Mouse (Mus musculus) testis, adult 2 months (tissue): ENCODE measurements around the gene Pde4d. TPM values are rescaled to one million over a fixed set of nuclear protein-coding genes. Genes with fewer than 3 reads are reported as not detected.

Experiments
- H3K27ac ChIP-seq: fragments of 200-500 bp; 2 replicates; pipeline ENCODE4 v1.5.1; 2012; ENCODE audit warnings: low read depth, low read length; ENCODE audit not compliant: control insufficient read depth, insufficient read depth
- H3K27me3 ChIP-seq: fragments of 200-500 bp; 2 replicates; pipeline ENCODE4 v1.6.1; 2012; ENCODE audit warnings: mild to moderate bottlenecking, low read length, moderate library complexity; ENCODE audit not compliant: control insufficient read depth, insufficient read depth
- H3K36me3 ChIP-seq: fragments of 200-500 bp; 2 replicates; pipeline ENCODE4 v1.6.1; 2012; ENCODE audit warnings: mild to moderate bottlenecking, low read length; ENCODE audit not compliant: control insufficient read depth, insufficient read depth
- H3K4me1 ChIP-seq: fragments of 200-500 bp; 2 replicates; pipeline ENCODE4 v1.6.1; 2012; ENCODE audit warnings: low read length; ENCODE audit not compliant: control insufficient read depth, insufficient read depth
- H3K4me3 ChIP-seq: fragments of 200-500 bp; 2 replicates; pipeline ENCODE4 v1.5.1; 2012; ENCODE audit warnings: low read depth, mild to moderate bottlenecking, low read length, moderate library complexity, mixed read lengths; ENCODE audit not compliant: control insufficient read depth
- CTCF ChIP-seq: fragments of 200-500 bp; IDR thresholded peaks from 2 replicates; pipeline ENCODE4 v1.5.1; 2012; ENCODE audit warnings: low read depth, mild to moderate bottlenecking, inconsistent platforms, low read length, moderate library complexity; ENCODE audit not compliant: control insufficient read depth, insufficient read depth, insufficient replicate concordance
- POLR2A ChIP-seq: fragments of 200-500 bp; IDR thresholded peaks from 2 replicates; pipeline ENCODE4 v1.6.1; 2012; ENCODE audit warnings: low read depth, mild to moderate bottlenecking, inconsistent platforms, low read length, moderate library complexity; ENCODE audit not compliant: control insufficient read depth
- polyA plus RNA-seq: library from polyadenylated mRNA; depleted of rRNA; stranded (reverse); fragments of >200 nt; gene quantifications from 2 replicates; pipeline ENCODE4 v1.2.3, GENCODE M21; 2012

Pde4d gene
- polyA plus RNA-seq, 1 experiment = 2.1 TPM

DNA sequence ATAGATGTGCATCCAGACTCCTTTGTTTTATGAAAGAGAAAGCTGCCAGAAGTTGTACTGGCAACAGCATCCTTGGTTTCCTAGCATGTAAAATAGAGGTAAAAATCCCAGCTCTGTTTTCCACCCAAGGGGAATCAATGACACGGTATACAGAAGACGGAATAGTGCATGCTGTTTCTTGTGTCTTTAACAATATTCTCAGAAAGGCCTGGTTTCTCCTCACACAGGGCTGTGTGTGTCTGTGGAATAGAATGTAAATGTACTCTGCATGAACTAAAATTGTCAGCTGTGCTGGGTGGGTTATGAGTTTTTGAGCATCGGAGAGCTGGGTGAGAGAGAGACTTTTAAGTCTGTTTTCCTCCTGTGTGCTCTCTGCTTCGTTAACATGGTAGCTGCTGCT lies 74.8 kb downstream of the Pde4d start:
- H3K27me3 ChIP-seq = no peaks in the 10 kb centered on the region
- no peak overlapping the region; the same call in 1 of the 2 replicates for H3K27ac ChIP-seq
- no peaks in the 10 kb centered on the region for H3K36me3 ChIP-seq
- no peak overlapping the region for H3K4me3 ChIP-seq
- no peaks in the 10 kb centered on the region for H3K4me1 ChIP-seq
- TF ChIP-seq POLR2A (no peak), CTCF (no peak)

DNA sequence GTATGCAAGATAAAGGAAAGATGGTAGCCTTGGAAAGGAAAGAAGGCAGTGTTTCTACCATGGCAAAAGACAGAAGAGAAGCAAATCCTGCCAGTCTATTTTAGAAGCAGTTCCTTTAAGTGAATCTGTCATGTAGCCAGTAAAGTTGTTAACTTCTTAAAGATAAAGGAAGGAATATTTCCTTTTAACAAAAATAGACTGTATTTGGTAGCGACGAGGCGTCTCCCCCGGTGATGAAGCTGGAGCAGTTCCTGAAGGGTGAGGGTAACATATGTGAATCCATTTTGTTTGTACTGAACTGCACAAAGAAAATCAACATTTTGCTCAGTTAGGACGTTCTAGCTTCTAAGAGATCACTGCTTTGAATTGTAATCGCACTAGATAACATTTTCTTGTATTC lies 75.2 kb downstream of the Pde4d start:
- TF ChIP-seq CTCF (no peak), POLR2A (no peak)
- Histone ChIP-seq H3K27me3 (no peaks in the 10 kb centered on the region), H3K27ac (no peak overlapping the region), H3K4me3 (no peak overlapping the region), H3K36me3 (no peaks in the 10 kb centered on the region), H3K4me1 (no peaks in the 10 kb centered on the region)

DNA sequence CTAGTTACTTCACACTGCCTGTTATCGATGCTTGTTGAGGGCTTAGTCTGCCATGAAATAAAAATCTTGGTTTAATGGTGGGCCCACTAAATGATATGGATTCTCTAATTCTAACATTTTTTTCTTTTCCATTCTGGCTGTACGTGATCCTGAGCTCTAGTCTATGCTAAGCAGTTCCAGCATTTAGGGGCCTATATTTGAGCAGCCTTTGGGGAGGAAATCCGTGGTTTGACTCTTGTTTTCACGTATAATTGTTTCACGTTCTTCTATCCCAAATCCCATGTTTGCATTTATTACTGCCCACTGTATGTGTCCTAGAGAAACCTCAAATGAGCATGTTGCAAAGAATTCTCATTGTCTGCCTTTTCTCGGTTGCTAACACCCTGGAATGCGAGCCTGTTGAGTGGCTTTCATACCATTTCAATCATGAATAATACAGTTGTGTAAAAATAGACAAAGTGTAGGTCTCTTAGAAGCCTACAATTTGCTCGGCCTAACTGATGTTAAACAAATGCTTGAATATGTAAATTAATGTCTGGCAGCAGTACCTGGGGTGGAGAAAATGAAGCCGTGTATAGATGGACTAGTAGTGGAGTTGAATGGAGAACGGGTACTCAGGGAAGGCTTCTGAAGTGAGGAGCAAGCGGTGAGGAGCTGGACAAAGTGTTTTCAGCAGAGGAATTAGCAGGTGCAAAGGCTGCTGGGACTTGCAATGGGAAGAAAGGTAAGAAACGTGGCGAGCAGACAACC lies 76.7 kb downstream of the Pde4d start:
- no peak overlapping the region for H3K27ac ChIP-seq
- H3K4me1 ChIP-seq = no peaks in the 10 kb centered on the region
- no peaks in the 10 kb centered on the region for H3K27me3 ChIP-seq
- H3K36me3 ChIP-seq = no peaks in the 10 kb centered on the region
- H3K4me3 ChIP-seq = no peak overlapping the region
- TF ChIP-seq CTCF (no peak), POLR2A (no peak)

DNA sequence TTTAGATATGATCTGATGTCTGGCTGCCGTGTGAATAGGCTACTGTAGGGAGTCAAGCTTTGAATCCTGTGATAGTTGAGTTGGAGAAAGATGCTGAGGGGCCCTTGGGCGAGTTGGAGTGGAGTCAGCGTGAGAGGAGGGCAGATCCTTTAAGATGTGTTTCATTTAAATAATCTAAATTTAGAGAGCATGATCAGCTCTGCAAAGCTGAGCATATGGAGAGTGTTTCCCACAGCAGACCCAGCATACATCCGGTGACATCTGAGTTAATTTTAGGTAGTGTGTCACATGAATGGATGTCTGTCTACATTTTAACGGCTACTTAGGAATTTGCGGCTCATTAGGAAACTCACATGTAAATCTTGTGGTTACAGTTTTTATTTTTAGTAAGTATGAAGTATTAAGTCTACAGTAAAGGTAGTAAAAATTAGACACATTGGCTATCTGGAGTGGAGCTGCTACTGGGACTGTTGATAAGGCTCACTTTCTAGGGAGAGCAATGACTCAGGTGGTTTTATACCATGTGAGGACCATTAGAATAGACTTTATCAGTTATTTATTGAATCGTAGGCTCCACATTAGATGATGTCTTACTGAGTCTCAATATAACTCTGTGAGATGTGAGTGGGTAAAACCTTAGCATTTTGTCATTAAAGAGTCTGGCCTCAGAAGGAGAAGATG lies 77.5 kb downstream of the Pde4d start:
- no peak overlapping the region for H3K27ac ChIP-seq

DNA sequence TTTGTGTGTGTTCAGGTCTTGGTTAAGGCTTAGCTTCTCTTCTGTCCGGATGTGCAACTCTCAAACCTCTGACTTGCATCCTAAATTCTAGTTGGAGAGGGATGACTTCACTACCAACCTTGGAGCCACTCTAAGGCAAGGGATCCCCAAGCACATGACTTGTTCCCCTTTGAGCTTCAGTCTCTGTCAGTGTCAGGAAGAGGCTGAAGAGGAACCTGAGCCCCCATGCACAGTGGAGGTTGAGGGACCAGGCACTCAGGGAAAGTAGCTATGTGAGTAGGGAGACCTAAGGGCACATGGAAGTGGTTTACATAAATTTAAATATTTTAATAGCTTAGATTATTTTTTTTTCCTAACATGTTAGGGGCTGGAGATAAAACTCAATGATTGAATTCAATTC lies 78.6 kb downstream of the Pde4d start:
- no peaks in the 10 kb centered on the region for H3K4me1 ChIP-seq
- H3K27ac ChIP-seq = no peak overlapping the region
- TF ChIP-seq POLR2A (no peak), CTCF (no peak)
- no peak overlapping the region for H3K4me3 ChIP-seq
- H3K27me3 ChIP-seq = no peaks in the 10 kb centered on the region
- no peaks in the 10 kb centered on the region for H3K36me3 ChIP-seq

More for the DNA sequence above, 77.5 kb downstream of the Pde4d start:
- TF ChIP-seq POLR2A (no peak), CTCF (no peak)
- no peaks in the 10 kb centered on the region for H3K27me3 ChIP-seq
- H3K4me3 ChIP-seq = no peak overlapping the region
- H3K4me1 ChIP-seq = no peaks in the 10 kb centered on the region
- no peaks in the 10 kb centered on the region for H3K36me3 ChIP-seq

DNA sequence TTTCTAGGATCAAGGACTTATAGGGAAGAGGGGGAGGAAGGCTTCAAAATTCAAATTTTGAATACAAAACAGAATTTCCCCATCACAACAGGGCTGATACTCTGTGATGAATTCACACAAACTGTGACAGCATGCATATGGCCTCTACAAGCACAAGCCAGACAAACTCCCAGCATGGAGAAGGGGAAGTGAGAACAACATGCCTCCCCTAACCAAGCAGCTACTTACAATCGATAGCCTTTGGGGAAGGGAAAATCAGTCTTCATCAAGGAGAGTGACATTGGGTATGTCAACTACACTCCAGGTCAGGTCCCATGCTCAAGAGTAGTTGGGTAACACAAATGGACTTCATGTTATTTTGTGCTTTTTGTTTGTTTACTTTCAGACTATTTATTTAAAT lies 83.1 kb downstream of the Pde4d start:
- H3K4me1 ChIP-seq = no peaks in the 10 kb centered on the region
- no peak overlapping the region for H3K4me3 ChIP-seq
- no peaks in the 10 kb centered on the region for H3K36me3 ChIP-seq
- H3K27ac ChIP-seq = no peak overlapping the region
- no peak for TF ChIP-seq POLR2A
- TF ChIP-seq CTCF = no peak
- no peaks in the 10 kb centered on the region for H3K27me3 ChIP-seq

DNA sequence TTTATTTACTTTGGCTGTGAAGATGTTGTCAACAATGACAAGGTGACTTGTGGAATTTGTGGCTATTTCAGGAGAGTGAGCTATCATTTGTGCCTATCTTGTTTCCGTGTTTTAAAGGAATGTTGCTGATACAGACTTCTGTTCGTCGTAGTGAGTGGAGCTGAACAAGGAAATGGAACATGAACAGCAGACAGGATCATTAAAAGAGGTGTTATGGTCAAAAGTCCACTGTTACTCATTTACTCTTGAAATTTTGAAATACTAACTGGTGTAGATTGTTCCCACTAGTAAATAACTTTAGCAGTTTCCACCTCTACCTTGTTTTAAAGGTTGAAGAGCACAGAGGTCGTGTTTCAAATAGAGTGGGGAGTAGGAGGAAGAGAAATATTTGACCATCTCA lies 86.7 kb downstream of the Pde4d start:
- no peak overlapping the region for H3K4me3 ChIP-seq
- H3K4me1 ChIP-seq = no peaks in the 10 kb centered on the region
- no peak for TF ChIP-seq POLR2A
- no peak for TF ChIP-seq CTCF
- no peaks in the 10 kb centered on the region for H3K36me3 ChIP-seq
- no peak overlapping the region for H3K27ac ChIP-seq
- no peaks in the 10 kb centered on the region for H3K27me3 ChIP-seq

DNA sequence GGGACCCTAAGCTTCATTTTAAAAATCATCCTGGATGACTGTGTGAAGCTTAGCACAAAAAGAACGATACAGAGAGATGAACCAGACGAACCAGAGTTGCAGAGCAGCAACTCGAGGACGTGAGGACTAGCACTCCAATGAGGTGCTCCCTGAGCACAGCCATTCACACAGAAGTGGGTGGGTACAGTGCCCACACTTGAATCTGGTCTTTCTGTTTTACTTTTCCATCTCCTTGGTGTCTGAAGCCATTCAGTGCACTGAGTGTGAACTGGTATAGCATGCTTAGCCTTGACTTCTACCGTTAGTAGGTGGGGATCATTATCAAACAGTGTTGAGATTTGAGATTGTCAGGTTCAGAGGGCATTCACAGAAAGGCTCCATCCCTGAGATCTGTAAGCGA lies 87.2 kb downstream of the Pde4d start:
- Histone ChIP-seq H3K4me3 (no peak overlapping the region), H3K4me1 (no peaks in the 10 kb centered on the region), H3K27me3 (no peaks in the 10 kb centered on the region), H3K27ac (no peak overlapping the region), H3K36me3 (no peaks in the 10 kb centered on the region)
- no peak for TF ChIP-seq CTCF
- TF ChIP-seq POLR2A = no peak
